Mouse (Mus musculus): ENCODE measurements at regions not wholly inside any gene's neighbourhood (a gene's known extent, or its start where the extent isn't known, plus 50 kb on each side); places are given as distances from the start of the nearest gene placed in this dataset.

GRCm38 (mm10) chr5:64485043-64485442 lies 318.1 kb upstream of the Klf3 start:
- no peak for TF ChIP-seq NRF1 (IDR thresholded peaks at IDR 0.05; ENCODE audit: insufficient read depth, low read depth, low read length, poor library complexity, severe bottlenecking)
- no peak for TF ChIP-seq POLR2A (IDR thresholded peaks at IDR 0.05; ENCODE audit: control insufficient read depth in 1 of 2, insufficient read depth in 1 of 2, low read depth in 1 of 2, low read length in 2 of 2, poor library complexity in 1 of 2)
- no peak for TF ChIP-seq ETS1 (IDR thresholded peaks at IDR 0.05; ENCODE audit: low read depth, low read length)
- no peak for TF ChIP-seq SMC3 (IDR thresholded peaks at IDR 0.05; ENCODE audit: low read depth, low read length)
- no peak for TF ChIP-seq USF1 (IDR thresholded peaks at IDR 0.05; ENCODE audit: low read depth, low read length)
- no peak for TF ChIP-seq HCFC1 (IDR thresholded peaks at IDR 0.05; ENCODE audit: low read depth, low read length)
- TF ChIP-seq GABPA (IDR thresholded peaks at IDR 0.05; ENCODE audit: low read depth, low read length) = no peak
- no peak for TF ChIP-seq TAL1 (IDR thresholded peaks at IDR 0.05; ENCODE audit: low read length)
- TF ChIP-seq UBTF (IDR thresholded peaks at IDR 0.05; ENCODE audit: borderline replicate concordance, insufficient read depth, low read depth, low read length) = no peak
- no peak for TF ChIP-seq ZC3H11A (IDR thresholded peaks at IDR 0.05; ENCODE audit: low read depth, low read length)
- TF ChIP-seq USF2 (IDR thresholded peaks at IDR 0.05; ENCODE audit: borderline replicate concordance in 1 of 2, insufficient read depth in 1 of 2, low read depth in 1 of 2, low read length in 2 of 2) = no peak
- TF ChIP-seq MEF2A (IDR thresholded peaks at IDR 0.05; ENCODE audit: extremely low read depth, insufficient replicate concordance, low read depth, low read length, poor library complexity, severe bottlenecking) = no peak
- no peak for TF ChIP-seq E2F4 (IDR thresholded peaks at IDR 0.05; ENCODE audit: borderline replicate concordance, low read depth, low read length)
- TF ChIP-seq EP300 (IDR thresholded peaks at IDR 0.05; ENCODE audit: low read depth in 1 of 2, low read length in 2 of 2) = no peak
- no peak for TF ChIP-seq MYC (IDR thresholded peaks at IDR 0.05; ENCODE audit: low read depth, low read length)
- TF ChIP-seq MAZ (IDR thresholded peaks at IDR 0.05; ENCODE audit: low read depth, low read length) = no peak
- Histone ChIP-seq H3K36me3 (ENCODE audit: control insufficient read depth in 1 of 2, insufficient read depth in 2 of 2, low read length in 2 of 2) (peaks cover 0 to 3% of the 10 kb centered on the region in 2 experiments; a peak in 2 of 4 replicates), H3K9me3 (replicated peaks; ENCODE audit: insufficient read depth, low read length) (no peaks in the 10 kb centered on the region), H3K79me2 (ENCODE audit: control insufficient read depth, insufficient read depth, low read length, poor library complexity) (no peaks in the 10 kb centered on the region), H3K4me1 (ENCODE audit: control insufficient read depth in 1 of 2, insufficient read depth in 2 of 2, low read length in 2 of 2) (peaks cover 0 to 10% of the 10 kb centered on the region in 2 experiments; a peak in 2 of 4 replicates), H3K27ac (ENCODE audit: control insufficient read depth, low read depth, low read length) (no peak overlapping the region), H3K9ac (ENCODE audit: control insufficient read depth, low read depth, low read length, poor library complexity, severe bottlenecking) (no peak overlapping the region), H3K4me3 (ENCODE audit: control insufficient read depth in 1 of 2, insufficient read depth in 1 of 2, low read depth in 2 of 2, low read length in 2 of 2) (no peak overlapping the region), H3K27me3 (ENCODE audit: control insufficient read depth in 1 of 2, insufficient read depth in 2 of 2, low read length in 2 of 2) (no peaks in the 10 kb centered on the region)
- no peak for DNase-seq (ENCODE audit: low read depth, low spot score)

GRCm38 (mm10) chr5:64485856-64486255 lies 317.3 kb upstream of the Klf3 start:
- Histone ChIP-seq H3K9me3 (replicated peaks; ENCODE audit: insufficient read depth, low read length) (no peaks in the 10 kb centered on the region), H3K36me3 (ENCODE audit: control insufficient read depth in 1 of 2, insufficient read depth in 2 of 2, low read length in 2 of 2) (peaks cover 0 to 3% of the 10 kb centered on the region in 2 experiments; a peak in 2 of 4 replicates), H3K79me2 (ENCODE audit: control insufficient read depth, insufficient read depth, low read length, poor library complexity) (no peaks in the 10 kb centered on the region), H3K4me3 (ENCODE audit: control insufficient read depth in 1 of 2, insufficient read depth in 1 of 2, low read depth in 2 of 2, low read length in 2 of 2) (no peak overlapping the region), H3K9ac (ENCODE audit: control insufficient read depth, low read depth, low read length, poor library complexity, severe bottlenecking) (no peak overlapping the region), H3K4me1 (ENCODE audit: control insufficient read depth in 1 of 2, insufficient read depth in 2 of 2, low read length in 2 of 2) (peaks cover 0 to 10% of the 10 kb centered on the region in 2 experiments; a peak in 2 of 4 replicates), H3K27ac (ENCODE audit: control insufficient read depth, low read depth, low read length) (no peak overlapping the region), H3K27me3 (ENCODE audit: control insufficient read depth in 1 of 2, insufficient read depth in 2 of 2, low read length in 2 of 2) (no peaks in the 10 kb centered on the region)
- no peak for DNase-seq (ENCODE audit: low read depth, low spot score)
- no peak for TF ChIP-seq RCOR1 (IDR thresholded peaks at IDR 0.05; ENCODE audit: low read depth, low read length)
- TF ChIP-seq MAZ (IDR thresholded peaks at IDR 0.05; ENCODE audit: low read depth, low read length) = no peak
- no peak for TF ChIP-seq SMC3 (IDR thresholded peaks at IDR 0.05; ENCODE audit: low read depth, low read length)
- no peak for TF ChIP-seq UBTF (IDR thresholded peaks at IDR 0.05; ENCODE audit: borderline replicate concordance, insufficient read depth, low read depth, low read length)
- TF ChIP-seq E2F4 (IDR thresholded peaks at IDR 0.05; ENCODE audit: borderline replicate concordance, low read depth, low read length) = no peak

All from MEL (cell line).